Mouse (Mus musculus) MEL (cell line): ENCODE measurements around the gene Cxcl12. TPM values are rescaled to one million over a fixed set of nuclear protein-coding genes. Genes with fewer than 3 reads are reported as not detected.

Experiments used
- DNase-seq: peaks from one replicate; pipeline ENCODE4 v3.0.0; 2011; ENCODE audit warnings: low read depth, low spot score
- H3K27ac ChIP-seq: 2 replicates; pipeline ENCODE4 v1.5.1; 2012; ENCODE audit warnings: low read depth, mild to moderate bottlenecking, control low read depth, low read length, moderate library complexity; ENCODE audit not compliant: control insufficient read depth
- H3K27me3 ChIP-seq, 2 experiments: fragments of 150-350 bp in 1 of 2; sonication (generic) in 1 of 2; 2 replicates each; pipeline ENCODE4 v1.6.1; 2012; ENCODE audit warnings: low read length in 2 of 2, mild to moderate bottlenecking in 2 of 2, improper control_type of control experiment in 1 of 2, moderate library complexity in 1 of 2; ENCODE audit not compliant: insufficient read depth in 2 of 2, control insufficient read depth in 1 of 2
- H3K36me3 ChIP-seq, 2 experiments: 2 replicates each; pipeline ENCODE4 v1.6.1; 2012 to 2014; ENCODE audit warnings: low read length in 2 of 2, improper control_type of control experiment in 1 of 2, inconsistent platforms in 1 of 2, mild to moderate bottlenecking in 1 of 2; ENCODE audit not compliant: insufficient read depth in 2 of 2, control insufficient read depth in 1 of 2
- H3K4me1 ChIP-seq, 2 experiments: fragments of 150-350 bp in 1 of 2; sonication (generic) in 1 of 2; 2 replicates each; pipeline ENCODE4 v1.6.1; 2012; ENCODE audit warnings: low read length in 2 of 2, improper control_type of control experiment in 1 of 2, mild to moderate bottlenecking in 1 of 2; ENCODE audit not compliant: insufficient read depth in 2 of 2, control insufficient read depth in 1 of 2
- H3K4me3 ChIP-seq, 2 experiments: fragments of 150-350 bp in 1 of 2; sonication (generic) in 1 of 2; 2 replicates each; pipeline ENCODE4 v1.5.1; 2012; ENCODE audit warnings: low read depth in 2 of 2, low read length in 2 of 2, mild to moderate bottlenecking in 2 of 2, moderate library complexity in 2 of 2, control low read depth in 1 of 2, improper control_type of control experiment in 1 of 2; ENCODE audit not compliant: control insufficient read depth in 1 of 2, insufficient read depth in 1 of 2
- H3K79me2 ChIP-seq: 2 replicates; pipeline ENCODE4 v1.6.1; 2012; ENCODE audit warnings: mild to moderate bottlenecking, low read length, moderate library complexity; ENCODE audit not compliant: control insufficient read depth, poor library complexity, insufficient read depth
- H3K9ac ChIP-seq: 2 replicates; pipeline ENCODE4 v1.6.1; 2012; ENCODE audit warnings: low read depth, mild to moderate bottlenecking, control low read depth, low read length, moderate library complexity; ENCODE audit not compliant: control insufficient read depth, poor library complexity, severe bottlenecking
- H3K9me3 ChIP-seq: fragments of 150-350 bp; sonication (generic); replicated peaks from 2 replicates; pipeline ENCODE4 v1.6.1; 2012; ENCODE audit warnings: mild to moderate bottlenecking, low read length, improper control_type of control experiment, moderate library complexity; ENCODE audit not compliant: insufficient read depth
- CHD2 ChIP-seq: IDR thresholded peaks from 2 replicates; pipeline ENCODE4 v1.6.1; 2011; ENCODE audit warnings: low read length, improper control_type of control experiment
- CTCF ChIP-seq, 3 experiments: IDR thresholded peaks in 2 of 3; conservative IDR thresholded peaks in 1 of 3; 2 replicates each; pipeline ENCODE4 v1.5.1; 2011 to 2012; ENCODE audit warnings: low read length in 3 of 3, low read depth in 2 of 3, mild to moderate bottlenecking in 2 of 3, improper control_type of control experiment in 1 of 3, inconsistent platforms in 1 of 3, mixed read lengths in 1 of 3, moderate library complexity in 1 of 3; ENCODE audit not compliant: control insufficient read depth in 1 of 3, insufficient read depth in 1 of 3, poor library complexity in 1 of 3, severe bottlenecking in 1 of 3
- ELF1 ChIP-seq: IDR thresholded peaks from 2 replicates; pipeline ENCODE4 v1.6.1; 2014; ENCODE audit warnings: low read depth, mild to moderate bottlenecking, inconsistent platforms, low read length, improper control_type of control experiment, moderate library complexity
- EP300 ChIP-seq, 2 experiments: IDR thresholded peaks; 2 replicates each; pipeline ENCODE4 v1.6.1; 2011; ENCODE audit warnings: improper control_type of control experiment in 2 of 2, low read length in 2 of 2, low read depth in 1 of 2, mild to moderate bottlenecking in 1 of 2
- HCFC1 ChIP-seq: IDR thresholded peaks from 2 replicates; pipeline ENCODE4 v1.6.1; 2012; ENCODE audit warnings: low read depth, mild to moderate bottlenecking, inconsistent platforms, low read length, improper control_type of control experiment, moderate library complexity
- JUND ChIP-seq: IDR thresholded peaks from 2 replicates; pipeline ENCODE4 v1.6.1; 2011; ENCODE audit warnings: low read depth, mild to moderate bottlenecking, improper control_type of control experiment, low read length
- MYB ChIP-seq: IDR thresholded peaks from 2 replicates; pipeline ENCODE4 v1.6.1; 2011; ENCODE audit warnings: mild to moderate bottlenecking, low read depth, low read length, improper control_type of control experiment
- MYC ChIP-seq: IDR thresholded peaks from 2 replicates; pipeline ENCODE4 v1.6.1; 2011; ENCODE audit warnings: low read depth, mild to moderate bottlenecking, low read length, improper control_type of control experiment, moderate library complexity
- NELFE ChIP-seq: IDR thresholded peaks from 2 replicates; pipeline ENCODE4 v1.6.1; 2011; ENCODE audit warnings: low read depth, low read length, improper control_type of control experiment
- NRF1 ChIP-seq: IDR thresholded peaks from 2 replicates; pipeline ENCODE4 v1.6.1; 2014; ENCODE audit warnings: low read depth, mild to moderate bottlenecking, inconsistent platforms, low read length, improper control_type of control experiment, moderate library complexity; ENCODE audit not compliant: poor library complexity, insufficient read depth, severe bottlenecking
- POLR2AphosphoS5 ChIP-seq: IDR thresholded peaks from 2 replicates; pipeline ENCODE4 v1.6.1; 2012; ENCODE audit warnings: low read depth, borderline replicate concordance, mild to moderate bottlenecking, inconsistent platforms, low read length, moderate library complexity, mixed read lengths
- RAD21 ChIP-seq: IDR thresholded peaks from 2 replicates; pipeline ENCODE4 v1.6.1; 2011; ENCODE audit warnings: mild to moderate bottlenecking, low read depth, low read length, improper control_type of control experiment
- SMC3 ChIP-seq: IDR thresholded peaks from 2 replicates; pipeline ENCODE4 v1.6.1; 2011; ENCODE audit warnings: low read depth, low read length, improper control_type of control experiment
- TBP ChIP-seq: IDR thresholded peaks from 2 replicates; pipeline ENCODE4 v1.8.0; 2011; ENCODE audit warnings: low read depth, low read length, improper control_type of control experiment
- TCF12 ChIP-seq: IDR thresholded peaks from 2 replicates; pipeline ENCODE4 v1.6.1; 2014; ENCODE audit warnings: low read depth, mild to moderate bottlenecking, inconsistent platforms, low read length, improper control_type of control experiment, moderate library complexity
- UBTF ChIP-seq: IDR thresholded peaks from 2 replicates; pipeline ENCODE4 v1.6.1; 2012; ENCODE audit warnings: low read depth, mild to moderate bottlenecking, inconsistent platforms, low read length, improper control_type of control experiment, moderate library complexity, borderline replicate concordance; ENCODE audit not compliant: insufficient read depth
- USF1 ChIP-seq: IDR thresholded peaks from 2 replicates; pipeline ENCODE4 v1.6.1; 2014; ENCODE audit warnings: low read depth, mild to moderate bottlenecking, inconsistent platforms, low read length, improper control_type of control experiment, moderate library complexity
- ZMIZ1 ChIP-seq: IDR thresholded peaks from 2 replicates; pipeline ENCODE4 v1.6.1; 2012; ENCODE audit warnings: low read depth, mild to moderate bottlenecking, inconsistent platforms, low read length, improper control_type of control experiment, moderate library complexity
- polyA plus RNA-seq, 2 experiments: library from polyadenylated mRNA; stranded (reverse) in 1 of 2; unstranded in 1 of 2; fragments of >175 nt in 1 of 2; fragments of >200 nt in 1 of 2; gene quantifications; 2 replicates each; pipeline versions ENCODE4 v1.2.1 to v1.2.4; 2012; ENCODE audit warnings: low replicate concordance in 2 of 2, low read depth in 1 of 2; ENCODE audit not compliant: insufficient read length in 2 of 2, insufficient read depth in 1 of 2, missing spikeins in 1 of 2
- total RNA-seq: library from RNA; depleted of rRNA; stranded (reverse); fragments of 300-350 nt; gene quantifications from 2 replicates; pipeline ENCODE4 v1.2.3, GENCODE M21; 2012

The Cxcl12 gene
- total and polyA plus RNA-seq, 3 experiments, result not detected

- DNase-seq, result no peak
- Histone ChIP-seq H3K27me3 (no peaks in the 10 kb centered on the region), H3K36me3 (no peaks in the 10 kb centered on the region), H3K27ac (no peak overlapping the region), H3K9ac (no peak overlapping the region), H3K79me2 (no peaks in the 10 kb centered on the region), H3K9me3 (no peaks in the 10 kb centered on the region), H3K4me1 (no peaks in the 10 kb centered on the region), H3K4me3 (no peak overlapping the region)
- TF ChIP-seq USF1 (no peak), EP300 (IDR thresholded peaks at IDR 0.05; ENCODE audit: low read depth in 1 of 2, low read length in 2 of 2) (no peak), MYB (no peak), HCFC1 (no peak), POLR2AphosphoS5 (no peak), SMC3 (no peak), ELF1 (no peak), MYC (no peak)
Measured at GRCm38 (mm10) chr6:117163486-117163885, 4.8 kb upstream of the Cxcl12 start.

GRCm38 (mm10) chr6:117166581-117167425 lies 1.5 kb upstream of the Cxcl12 start:
- H3K27me3 ChIP-seq, result no peaks in the 10 kb centered on the region
- H3K79me2 ChIP-seq, result no peaks in the 10 kb centered on the region
- TF ChIP-seq HCFC1, result no peak
- TF ChIP-seq USF1, result no peak
- TF ChIP-seq CHD2, result no peak
- TF ChIP-seq MYC, result no peak
- TF ChIP-seq SMC3, result no peak
- no peak for TF ChIP-seq ZMIZ1
- TF ChIP-seq CTCF (IDR thresholded peaks at IDR 0.05 in 2 of 3, conservative IDR thresholded peaks at IDR 0.05 in 1 of 3; ENCODE audit: control insufficient read depth in 1 of 3, insufficient read depth in 1 of 3, low read depth in 2 of 3, low read length in 3 of 3, poor library complexity in 1 of 3, severe bottlenecking in 1 of 3), result peak in 1 of 3 experiments; percentile 49; a peak in 2 of 6 replicates
- TF ChIP-seq MYB, result no peak
- no peak overlapping the region for H3K9ac ChIP-seq
- DNase-seq, result peak; percentile 3
- no peaks in the 10 kb centered on the region for H3K9me3 ChIP-seq
- no peak overlapping the region for H3K4me3 ChIP-seq
- H3K36me3 ChIP-seq, result no peaks in the 10 kb centered on the region
- no peak overlapping the region for H3K27ac ChIP-seq
- H3K4me1 ChIP-seq, result no peaks in the 10 kb centered on the region

GRCm38 (mm10) chr6:117167426-117167730 lies 957 bp upstream of the Cxcl12 start:
- H3K9ac ChIP-seq, result no peak overlapping the region
- H3K36me3 ChIP-seq, result no peaks in the 10 kb centered on the region
- H3K27me3 ChIP-seq, result no peaks in the 10 kb centered on the region
- no peaks in the 10 kb centered on the region for H3K4me1 ChIP-seq
- no peaks in the 10 kb centered on the region for H3K9me3 ChIP-seq
- no peak overlapping the region for H3K4me3 ChIP-seq
- no peak overlapping the region for H3K27ac ChIP-seq
- no peaks in the 10 kb centered on the region for H3K79me2 ChIP-seq
- TF ChIP-seq NELFE (no peak), TBP (no peak), JUND (no peak), NRF1 (no peak), ZMIZ1 (no peak), TCF12 (no peak), UBTF (no peak), CTCF (IDR thresholded peaks at IDR 0.05 in 2 of 3, conservative IDR thresholded peaks at IDR 0.05 in 1 of 3; ENCODE audit: control insufficient read depth in 1 of 3, insufficient read depth in 1 of 3, low read depth in 2 of 3, low read length in 3 of 3, poor library complexity in 1 of 3, severe bottlenecking in 1 of 3) (no peak), POLR2AphosphoS5 (no peak), RAD21 (no peak), SMC3 (no peak)
- DNase-seq, result no peak
